Mouse (Mus musculus) bone marrow macrophage, adult 2 months (primary cell): ENCODE measurements at regions not wholly inside any gene's neighbourhood (a gene's known extent, or its start where the extent isn't known, plus 50 kb on each side); places are given as distances from the start of the nearest gene placed in this dataset.
A peak's percentile ranks its signal among the peaks of the same experiment; 100 is the strongest.

ENCODE experiments used
- H3K27ac ChIP-seq: 2 replicates; pipeline ENCODE4 v1.5.1; 2012; ENCODE audit warnings: low read depth, low read length; ENCODE audit not compliant: insufficient read depth
- H3K4me1 ChIP-seq: 2 replicates; pipeline ENCODE4 v1.6.1; 2012; ENCODE audit warnings: low read length; ENCODE audit not compliant: control insufficient read depth, insufficient read depth
- H3K4me3 ChIP-seq: 2 replicates; pipeline ENCODE4 v1.5.1; 2012; ENCODE audit warnings: mild to moderate bottlenecking, low read length, moderate library complexity; ENCODE audit not compliant: insufficient read depth
- CTCF ChIP-seq: IDR thresholded peaks from 2 replicates; pipeline ENCODE4 v1.5.1; 2012; ENCODE audit warnings: low read depth, mild to moderate bottlenecking, low read length, moderate library complexity
- POLR2A ChIP-seq: IDR thresholded peaks from 2 replicates; pipeline ENCODE4 v1.6.1; 2012; ENCODE audit warnings: mild to moderate bottlenecking, low read depth, low read length, borderline replicate concordance

- Histone ChIP-seq H3K4me1 (peaks cover 23% of the 10 kb centered on the region), H3K27ac (no peak overlapping the region), H3K4me3 (no peak overlapping the region)
- TF ChIP-seq CTCF (no peak), POLR2A (no peak)
Measured at GRCm38 (mm10) chr14:60524869-60525268, 108.9 kb upstream of the Spata13 start.

- TF ChIP-seq POLR2A (no peak), CTCF (peak; percentile 34; the same call in 1 of the 2 replicates)
- Histone ChIP-seq H3K4me1 (peaks cover 28% of the 10 kb centered on the region), H3K4me3 (no peak overlapping the region), H3K27ac (no peak overlapping the region)
Measured at GRCm38 (mm10) chr14:60525284-60525962, 108.4 kb upstream of the Spata13 start.

GRCm38 (mm10) chr14:60525979-60526378, 107.8 kb upstream of the Spata13 start:
- Histone ChIP-seq H3K27ac (no peak overlapping the region), H3K4me3 (no peak overlapping the region), H3K4me1 (peaks cover 29% of the 10 kb centered on the region)
- TF ChIP-seq CTCF (no peak), POLR2A (no peak)

- no peak overlapping the region for H3K27ac ChIP-seq
- peaks cover 29% of the 10 kb centered on the region for H3K4me1 ChIP-seq
- H3K4me3 ChIP-seq = no peak overlapping the region
- TF ChIP-seq POLR2A (no peak), CTCF (no peak)
Measured at GRCm38 (mm10) chr14:60526832-60527231, 107.0 kb upstream of the Spata13 start.

- TF ChIP-seq POLR2A = no peak
- TF ChIP-seq CTCF = no peak
- H3K27ac ChIP-seq = no peak overlapping the region
- H3K4me3 ChIP-seq = no peak overlapping the region
- H3K4me1 ChIP-seq = peaks cover 29% of the 10 kb centered on the region
Measured at GRCm38 (mm10) chr14:60527951-60528350, 105.8 kb upstream of the Spata13 start.

GRCm38 (mm10) chr14:60528520-60528919, 105.3 kb upstream of the Spata13 start:
- Histone ChIP-seq H3K4me3 (no peak overlapping the region), H3K27ac (no peak overlapping the region), H3K4me1 (peaks cover 29% of the 10 kb centered on the region)
- no peak for TF ChIP-seq CTCF
- no peak for TF ChIP-seq POLR2A

GRCm38 (mm10) chr14:60529022-60529421, 104.8 kb upstream of the Spata13 start:
- no peak for TF ChIP-seq CTCF
- Histone ChIP-seq H3K4me3 (no peak overlapping the region), H3K27ac (no peak overlapping the region), H3K4me1 (peaks cover 29% of the 10 kb centered on the region)

- H3K4me3 ChIP-seq = no peak overlapping the region
- TF ChIP-seq POLR2A (no peak), CTCF (no peak)
- no peak overlapping the region for H3K27ac ChIP-seq
- H3K4me1 ChIP-seq = peaks cover 29% of the 10 kb centered on the region
Measured at GRCm38 (mm10) chr14:60529646-60530347, 104.0 kb upstream of the Spata13 start.

GRCm38 (mm10) chr14:60530348-60530711, 103.5 kb upstream of the Spata13 start:
- Histone ChIP-seq H3K4me3 (no peak overlapping the region), H3K4me1 (peaks cover 29% of the 10 kb centered on the region), H3K27ac (no peak overlapping the region)
- no peak for TF ChIP-seq POLR2A
- TF ChIP-seq CTCF = no peak

- H3K27ac ChIP-seq = no peak overlapping the region
- no peak overlapping the region for H3K4me3 ChIP-seq
- H3K4me1 ChIP-seq = peaks cover 27% of the 10 kb centered on the region
- TF ChIP-seq CTCF (no peak), POLR2A (no peak)
Measured at GRCm38 (mm10) chr14:60530973-60531372, 102.8 kb upstream of the Spata13 start.
